Mouse (Mus musculus) adrenal gland (tissue): ENCODE measurements around the gene Zfp1.

Experiments used
- intact Hi-C: fragments of 180-260 bp; cut with DNase I; formaldehyde crosslinking; loops from one replicate; pipeline ENCODE4 v1.15.1; 2025
- microRNA-seq, 2 experiments: library from miRNA; unstranded; fragments of <30 nt; microRNA quantifications; one replicate each; pipeline ENCODE4; 2019

Zfp1 gene

GRCm38 (mm10) chr8:111710777-111711485 lies 67.7 kb downstream of the Zfp1 start:
- intact Hi-C loops = loop anchor here (5.0 kb wide), 1 partner anchor 116 kb away; no protein-coding TSS in a partner anchor

- intact Hi-C loops = loop anchor here (5.0 kb wide), 1 partner anchor 115 kb away; no protein-coding TSS in a partner anchor
Measured at GRCm38 (mm10) chr8:111712135-111712534, 68.9 kb downstream of the Zfp1 start.

GRCm38 (mm10) chr8:111712588-111712987 lies 69.4 kb downstream of the Zfp1 start:
- intact Hi-C loops = loop anchor here (5.0 kb wide), 1 partner anchor 115 kb away; no protein-coding TSS in a partner anchor

GRCm38 (mm10) chr8:111713291-111713690 lies 70.1 kb downstream of the Zfp1 start:
- intact Hi-C loops = loop anchor here (5.0 kb wide), 1 partner anchor 114 kb away; no protein-coding TSS in a partner anchor

- intact Hi-C loops = loop anchor here (5.0 kb wide), 1 partner anchor 113 kb away; no protein-coding TSS in a partner anchor
Measured at GRCm38 (mm10) chr8:111713817-111714216, 70.6 kb downstream of the Zfp1 start.

- intact Hi-C loops = loop anchor here (5.0 kb wide), 1 partner anchor 113 kb away; no protein-coding TSS in a partner anchor
Measured at GRCm38 (mm10) chr8:111714295-111714694, 71.1 kb downstream of the Zfp1 start.

GRCm38 (mm10) chr8:111715514-111715913 lies 72.3 kb downstream of the Zfp1 start:
- intact Hi-C loops = no loop called here

GRCm38 (mm10) chr8:111716603-111717487 lies 73.6 kb downstream of the Zfp1 start:
- intact Hi-C loops = no loop called here

- intact Hi-C loops = no loop called here
Measured at GRCm38 (mm10) chr8:111717488-111717792, 74.2 kb downstream of the Zfp1 start.

GRCm38 (mm10) chr8:111717866-111718265 lies 74.7 kb downstream of the Zfp1 start:
- intact Hi-C loops = no loop called here

GRCm38 (mm10) chr8:111718937-111719336 lies 75.7 kb downstream of the Zfp1 start:
- intact Hi-C loops = no loop called here

- intact Hi-C loops = no loop called here
Measured at GRCm38 (mm10) chr8:111720115-111720544, 76.9 kb downstream of the Zfp1 start.

Small RNA genes within 50 kb of the gene (microRNA-seq; reads per million reads assigned to microRNA genes)
- gene Mir7076 = 0 reads per million in 2 experiments
